Mouse (Mus musculus): ENCODE measurements around the gene Tmprss13. TPM values are rescaled to one million over a fixed set of nuclear protein-coding genes. Genes with fewer than 3 reads are reported as not detected.

The Tmprss13 gene
- polyA plus RNA-seq (2017; shearing (Covaris generic)), result not detected

DNA sequence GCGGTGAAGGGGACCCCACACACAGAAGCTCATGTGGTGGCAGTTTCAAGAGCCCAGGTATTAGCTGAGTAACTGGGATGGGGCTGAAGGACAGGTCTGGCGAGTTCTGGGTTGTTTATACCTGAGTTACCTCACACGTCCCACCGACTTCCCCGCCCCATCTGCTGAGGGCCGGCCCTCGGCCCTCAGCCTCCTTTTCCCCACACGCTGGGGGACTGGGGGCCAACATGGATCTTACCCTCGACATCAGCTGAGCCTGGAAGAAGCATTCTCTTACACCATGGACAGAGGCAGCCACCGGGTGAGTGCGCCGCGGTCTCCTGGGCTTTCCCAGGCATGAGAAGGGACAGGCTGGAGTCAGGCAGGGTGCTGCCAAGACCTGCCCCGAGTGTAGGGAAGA, at the start of gene Tmprss13:
TSS of gene Tmprss13 (plus strand) at position 246 of the 400 bp plus-strand sequence.

GRCm38 (mm10) chr9:45370117-45370561, 51.2 kb downstream of the Tmprss13 start, which contains the start of gene Fxyd6:
Gene Fxyd6, plus strand, starts transcription at chr9:45370185.

Other genes with a start within 250 kb of the Tmprss13 start
- 6.5 TPM for gene Jaml, start 239.9 kb upstream of the Tmprss13 start, polyA plus RNA-seq (2017; shearing (Covaris generic))
- gene Scn2b, start 201.3 kb upstream of the Tmprss13 start, polyA plus RNA-seq (2017; shearing (Covaris generic)), result not detected
- not detected for gene Scn4b, start 180.7 kb upstream of the Tmprss13 start, polyA plus RNA-seq (2017; shearing (Covaris generic))
- gene BC049352, start 137.1 kb upstream of the Tmprss13 start, polyA plus RNA-seq (2017; shearing (Covaris generic)), result 0.27 TPM
- gene Tmprss4, start 115.0 kb upstream of the Tmprss13 start, polyA plus RNA-seq (2017; shearing (Covaris generic)), result not detected
- gene Il10ra, start 50.0 kb upstream of the Tmprss13 start, polyA plus RNA-seq (2017; shearing (Covaris generic)), result 11.6 TPM
- gene Fxyd6, start 51.1 kb downstream of the Tmprss13 start, polyA plus RNA-seq (2017; shearing (Covaris generic)), result not detected
- gene Fxyd2, start 80.6 kb downstream of the Tmprss13 start, polyA plus RNA-seq (2017; shearing (Covaris generic)), result not detected
- 0.24 TPM for gene Dscaml1, start 107.5 kb downstream of the Tmprss13 start, polyA plus RNA-seq (2017; shearing (Covaris generic))